Mouse (Mus musculus): ENCODE results near the gene Miga2.

DNA sequence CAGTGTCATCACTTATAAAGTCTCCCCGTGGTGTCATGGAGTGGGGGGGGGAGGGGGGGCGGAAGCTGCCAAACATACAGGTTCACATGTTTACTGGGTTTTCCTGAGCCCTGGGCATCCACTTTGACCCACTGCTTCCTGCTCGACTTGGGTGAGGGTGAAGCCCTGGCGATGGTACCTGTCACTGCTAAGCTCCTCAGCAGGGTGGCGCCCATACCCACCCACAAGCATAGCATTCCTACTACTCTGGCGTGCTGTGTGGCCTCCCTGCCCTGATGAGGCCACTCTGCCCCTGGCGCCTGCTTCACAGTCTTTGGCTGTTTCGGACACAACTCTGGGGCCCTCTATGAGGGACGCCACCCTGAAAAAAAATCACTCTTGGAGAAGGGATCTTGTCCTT, 7.1 kb upstream of the Miga2 start:
- TF ChIP-seq CTCF (IDR thresholded peaks at IDR 0.05; ENCODE audit: low read depth) (no peak), EP300 (IDR thresholded peaks at IDR 0.05; ENCODE audit: low read depth) (no peak)

Measured in liver, postnatal 0 days (tissue).